Mouse (Mus musculus): ENCODE results near the gene Mllt6. TPM values are rescaled to one million over a fixed set of nuclear protein-coding genes. Genes with fewer than 3 reads are reported as not detected.

Gene Mllt6
- polyA plus RNA-seq, 1 experiment: 15.5 TPM

GRCm38 (mm10) chr11:97666221-97666620 is 3.0 kb downstream of the Mllt6 start:
- no peak for TF ChIP-seq TCF12 (IDR thresholded peaks at IDR 0.05; ENCODE audit: insufficient read depth, poor library complexity, severe bottlenecking)
- TF ChIP-seq REST (IDR thresholded peaks at IDR 0.05; ENCODE audit: insufficient read depth, insufficient read length): no peak
- TF ChIP-seq CEBPB (IDR thresholded peaks at IDR 0.05; ENCODE audit: insufficient read depth, poor library complexity, severe bottlenecking): no peak
- TF ChIP-seq MYOD1 (IDR thresholded peaks at IDR 0.05; ENCODE audit: control insufficient read depth in 1 of 3, insufficient read length in 2 of 3, low read depth in 2 of 3): no peak
- TF ChIP-seq TCF3 (IDR thresholded peaks at IDR 0.05; ENCODE audit: insufficient read length, low read depth): no peak
- TF ChIP-seq POLR2A (IDR thresholded peaks at IDR 0.05; ENCODE audit: insufficient read length, low read depth): no peak
- TF ChIP-seq MYOG (IDR thresholded peaks at IDR 0.05; ENCODE audit: control insufficient read depth in 1 of 3, insufficient read depth in 1 of 3, insufficient read length in 2 of 3, low read depth in 2 of 3): no peak
- TF ChIP-seq E2F4 (IDR thresholded peaks at IDR 0.05; ENCODE audit: insufficient read depth): no peak
- no peak for TF ChIP-seq SRF (IDR thresholded peaks at IDR 0.05; ENCODE audit: control insufficient read depth, insufficient read length, low read depth)
- peaks cover under 1% of the 10 kb centered on the region for H3K36me3 ChIP-seq (ENCODE audit: control insufficient read depth, insufficient read depth)
- peaks cover 12% of the 10 kb centered on the region for H3K79me2 ChIP-seq (ENCODE audit: control insufficient read depth, insufficient read depth)
- no peak overlapping the region for H3K4me2 ChIP-seq (ENCODE audit: low read depth)
- no peak overlapping the region for H3K4me3 ChIP-seq
- H3K27me3 ChIP-seq (ENCODE audit: control insufficient read depth, insufficient read depth, insufficient read length): no peaks in the 10 kb centered on the region
- no peak overlapping the region for H3ac ChIP-seq (ENCODE audit: control insufficient read depth, insufficient read length)

- Histone ChIP-seq H3K4me3 (no peak overlapping the region), H3ac (ENCODE audit: control insufficient read depth, insufficient read length) (no peak overlapping the region), H3K27me3 (ENCODE audit: control insufficient read depth, insufficient read depth, insufficient read length) (no peaks in the 10 kb centered on the region), H3K4me2 (ENCODE audit: low read depth) (no peak overlapping the region), H3K36me3 (ENCODE audit: control insufficient read depth, insufficient read depth) (peaks cover 4% of the 10 kb centered on the region), H3K79me2 (ENCODE audit: control insufficient read depth, insufficient read depth) (peaks cover 12% of the 10 kb centered on the region)
- TF ChIP-seq TCF3 (IDR thresholded peaks at IDR 0.05; ENCODE audit: insufficient read length, low read depth): no peak
- no peak for TF ChIP-seq USF1 (IDR thresholded peaks at IDR 0.05; ENCODE audit: low read depth)
- no peak for TF ChIP-seq POLR2A (IDR thresholded peaks at IDR 0.05; ENCODE audit: insufficient read length, low read depth)
- TF ChIP-seq MYOD1 (IDR thresholded peaks at IDR 0.05; ENCODE audit: control insufficient read depth in 1 of 3, insufficient read length in 2 of 3, low read depth in 2 of 3): no peak
- no peak for TF ChIP-seq REST (IDR thresholded peaks at IDR 0.05; ENCODE audit: insufficient read depth, insufficient read length)
- TF ChIP-seq CEBPB (IDR thresholded peaks at IDR 0.05; ENCODE audit: insufficient read depth, poor library complexity, severe bottlenecking): no peak
- TF ChIP-seq POLR2AphosphoS2 (IDR thresholded peaks at IDR 0.05; ENCODE audit: insufficient read length, low read depth): no peak
- TF ChIP-seq TCF12 (IDR thresholded peaks at IDR 0.05; ENCODE audit: insufficient read depth, poor library complexity, severe bottlenecking): no peak
- no peak for TF ChIP-seq SRF (IDR thresholded peaks at IDR 0.05; ENCODE audit: control insufficient read depth, insufficient read length, low read depth)
- no peak for TF ChIP-seq MYOG (IDR thresholded peaks at IDR 0.05; ENCODE audit: control insufficient read depth in 1 of 3, insufficient read depth in 1 of 3, insufficient read length in 2 of 3, low read depth in 2 of 3)
- no peak for TF ChIP-seq E2F4 (IDR thresholded peaks at IDR 0.05; ENCODE audit: insufficient read depth)
- TF ChIP-seq MAX (IDR thresholded peaks at IDR 0.05; ENCODE audit: low read depth): no peak
These were observed 3.6 kb downstream of the Mllt6 start for GRCm38 (mm10) chr11:97666794-97667193.

GRCm38 (mm10) chr11:97668160-97668559 is 4.9 kb downstream of the Mllt6 start:
- Histone ChIP-seq H3ac (ENCODE audit: control insufficient read depth, insufficient read length) (no peak overlapping the region), H3K27me3 (ENCODE audit: control insufficient read depth, insufficient read depth, insufficient read length) (no peaks in the 10 kb centered on the region), H3K4me3 (no peak overlapping the region), H3K4me2 (ENCODE audit: low read depth) (no peak overlapping the region), H3K36me3 (ENCODE audit: control insufficient read depth, insufficient read depth) (peaks cover 8% of the 10 kb centered on the region), H3K79me2 (ENCODE audit: control insufficient read depth, insufficient read depth) (peaks cover 12% of the 10 kb centered on the region)
- TF ChIP-seq MAX (IDR thresholded peaks at IDR 0.05; ENCODE audit: low read depth) (no peak), MYOG (IDR thresholded peaks at IDR 0.05; ENCODE audit: control insufficient read depth in 1 of 3, insufficient read depth in 1 of 3, insufficient read length in 2 of 3, low read depth in 2 of 3) (no peak), TCF3 (IDR thresholded peaks at IDR 0.05; ENCODE audit: insufficient read length, low read depth) (no peak)

- H3K36me3 ChIP-seq (ENCODE audit: control insufficient read depth, insufficient read depth): peaks cover 8% of the 10 kb centered on the region
- H3K27me3 ChIP-seq (ENCODE audit: control insufficient read depth, insufficient read depth, insufficient read length): no peaks in the 10 kb centered on the region
- H3K79me2 ChIP-seq (ENCODE audit: control insufficient read depth, insufficient read depth): peaks cover 8% of the 10 kb centered on the region
- TF ChIP-seq POLR2A (IDR thresholded peaks at IDR 0.05; ENCODE audit: insufficient read length, low read depth) (no peak), USF1 (IDR thresholded peaks at IDR 0.05; ENCODE audit: low read depth) (no peak), CEBPB (IDR thresholded peaks at IDR 0.05; ENCODE audit: insufficient read depth, poor library complexity, severe bottlenecking) (no peak)
- no peak overlapping the region for H3K4me2 ChIP-seq (ENCODE audit: low read depth)
- H3K4me3 ChIP-seq: no peak overlapping the region
- H3ac ChIP-seq (ENCODE audit: control insufficient read depth, insufficient read length): no peak overlapping the region
These were observed 6.1 kb downstream of the Mllt6 start for GRCm38 (mm10) chr11:97669268-97669667.

GRCm38 (mm10) chr11:97669829-97670228 is 6.6 kb downstream of the Mllt6 start:
- Histone ChIP-seq H3K4me3 (no peak overlapping the region), H3K27me3 (ENCODE audit: control insufficient read depth, insufficient read depth, insufficient read length) (no peaks in the 10 kb centered on the region), H3K4me2 (ENCODE audit: low read depth) (no peak overlapping the region), H3K79me2 (ENCODE audit: control insufficient read depth, insufficient read depth) (peaks cover 3% of the 10 kb centered on the region), H3ac (ENCODE audit: control insufficient read depth, insufficient read length) (no peak overlapping the region), H3K36me3 (ENCODE audit: control insufficient read depth, insufficient read depth) (peaks cover 8% of the 10 kb centered on the region)
- TF ChIP-seq MYOD1 (IDR thresholded peaks at IDR 0.05; ENCODE audit: control insufficient read depth in 1 of 3, insufficient read length in 2 of 3, low read depth in 2 of 3) (peak in 1 of 3 experiments; percentile 16), USF1 (IDR thresholded peaks at IDR 0.05; ENCODE audit: low read depth) (no peak), MYOG (IDR thresholded peaks at IDR 0.05; ENCODE audit: control insufficient read depth in 1 of 3, insufficient read depth in 1 of 3, insufficient read length in 2 of 3, low read depth in 2 of 3) (no peak)
